Mouse (Mus musculus) embryonic fibroblast, embryonic 13.5 days (primary cell): ENCODE results near the gene Cldn34c4.

Experiments used
- CTCF ChIP-seq: IDR thresholded peaks from 2 replicates; pipeline ENCODE4 v1.5.1; 2011; ENCODE audit warnings: mild to moderate bottlenecking, control low read depth, low read length, moderate library complexity, borderline replicate concordance; ENCODE audit not compliant: insufficient read depth
- POLR2A ChIP-seq: IDR thresholded peaks from 2 replicates; pipeline ENCODE4 v1.6.1; 2011; ENCODE audit warnings: low read depth, mild to moderate bottlenecking, control low read depth, low read length, moderate library complexity

GRCm38 (mm10) chrX:127747062-127747461 lies 10.7 kb upstream of the Cldn34c4 start:
- TF ChIP-seq POLR2A (no peak), CTCF (no peak)
